Mouse (Mus musculus) bone marrow macrophage, adult 2 months (primary cell): ENCODE measurements around the gene Zdhhc17.

ENCODE experiments used
- CTCF ChIP-seq: IDR thresholded peaks from 2 replicates; pipeline ENCODE4 v1.5.1; 2012; ENCODE audit warnings: low read depth, mild to moderate bottlenecking, low read length, moderate library complexity
- POLR2A ChIP-seq: IDR thresholded peaks from 2 replicates; pipeline ENCODE4 v1.6.1; 2012; ENCODE audit warnings: mild to moderate bottlenecking, low read depth, low read length, borderline replicate concordance

DNA sequence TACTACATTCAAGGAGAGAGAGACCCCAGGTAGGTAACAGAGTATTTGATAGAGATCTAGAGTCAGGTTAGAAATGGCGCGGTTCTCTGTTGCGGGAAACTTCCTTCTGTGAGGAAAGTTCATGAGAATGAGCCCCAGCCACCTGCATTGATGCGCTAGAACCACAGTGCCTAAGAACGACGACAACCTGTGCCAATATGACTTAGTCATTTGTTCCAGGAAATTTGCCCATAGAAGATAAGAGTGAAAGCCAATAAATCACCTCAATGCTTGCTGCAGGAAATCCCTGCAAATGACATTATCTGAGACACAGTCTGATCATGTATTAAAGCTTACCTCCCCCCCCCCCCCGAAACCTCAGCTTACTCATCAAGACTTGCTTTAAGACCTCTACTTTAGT lies 38.0 kb upstream of the Zdhhc17 start:
- no peak for TF ChIP-seq POLR2A
- TF ChIP-seq CTCF = no peak
